In the genomic region with DNA sequence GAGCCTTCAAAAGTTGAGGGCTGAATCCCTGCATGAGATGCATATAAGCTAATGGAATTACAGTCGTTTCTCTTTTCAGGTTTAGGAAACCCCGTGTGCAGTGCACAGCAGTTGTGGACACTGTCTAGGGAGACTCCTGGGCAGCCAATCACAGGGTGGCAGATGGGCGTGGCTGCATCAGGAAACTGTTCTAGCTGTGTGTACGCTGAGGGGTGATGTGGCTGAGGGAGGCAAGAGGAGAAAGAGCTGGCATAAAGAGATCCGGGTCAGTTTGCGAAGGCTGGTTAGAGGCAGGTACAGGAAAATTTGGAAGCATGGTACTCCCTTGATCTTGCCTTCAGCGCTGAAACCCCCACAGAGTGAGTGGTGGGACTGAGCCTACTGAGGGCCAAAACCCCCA, we compare ENCODE assay signal across 18 mouse cellular contexts.
DNase-seq lines count a peak whose midpoint lies in the region; ATAC-seq and TF ChIP-seq lines count a peak whose summit lies in the region.
"Had no signal": no experiment of that assay in that cellular context is flagged by ENCODE, and none has a peak within 500 bp of the region (broad histone marks: within the 10 kb centered on the region; RNA-seq: fewer than 3 reads in every experiment).

No protein-coding gene starts in this region.

- no peak overlapping the region for H3K9ac ChIP-seq in intestine, embryonic 14.5 days (ENCODE audit: low read length)
- no peak overlapping the region for H3K9ac ChIP-seq in intestine, postnatal 0 days (ENCODE audit: low read depth, low read length)
- H3K9ac ChIP-seq in limb, embryonic 13.5 days, result no peak overlapping the region
- H3K9ac ChIP-seq: heart, embryonic 15.5 days; hindbrain, embryonic 15.5 days had no signal

- ATAC-seq in intestine, embryonic 14.5 days (replicated peaks; ENCODE audit: low FRiP score, low TSS enrichment, low read depth), result peak; percentile 74
- no peak for ATAC-seq in intestine, postnatal 0 days
- ATAC-seq in limb, embryonic 13.5 days (ENCODE audit: low FRiP score, low read depth), result 0 out of 2 replicates have a peak, but pooled peaks have one; percentile 44
- ATAC-seq: forebrain, embryonic 16.5 days had no signal

- H3K27me3 ChIP-seq in intestine, embryonic 14.5 days (replicated peaks; ENCODE audit: control insufficient read depth, insufficient read depth, low read length), result no peaks in the 10 kb centered on the region
- H3K27me3 ChIP-seq in intestine, postnatal 0 days (replicated peaks; ENCODE audit: control insufficient read depth, insufficient read depth, low read length), result no peaks in the 10 kb centered on the region
- H3K27me3 ChIP-seq in limb, embryonic 13.5 days, result no peaks in the 10 kb centered on the region
- H3K27me3 ChIP-seq: heart, embryonic 15.5 days; hindbrain, embryonic 15.5 days had no signal

- WGBS in intestine, embryonic 14.5 days, result 33% methylated on average over 7 of the region's 7 CpGs
- WGBS in intestine, postnatal 0 days, result 34% methylated on average over 7 of the region's 7 CpGs
- 37% methylated on average over 7 of the region's 7 CpGs for WGBS in limb, embryonic 13.5 days

- no peak overlapping the region for H3K4me2 ChIP-seq in intestine, embryonic 14.5 days (ENCODE audit: low read length)
- no peak overlapping the region for H3K4me2 ChIP-seq in intestine, postnatal 0 days (replicated peaks; ENCODE audit: low read depth)
- H3K4me2 ChIP-seq in limb, embryonic 13.5 days (replicated peaks), result peak overlapping the region; percentile 14; the same call in 1 of the 2 replicates
- H3K4me2 ChIP-seq: heart, embryonic 15.5 days; hindbrain, embryonic 15.5 days had no signal

- TF ChIP-seq CTCF in intestine, postnatal 0 days (IDR thresholded peaks at IDR 0.05; ENCODE audit: low read depth), result no peak

- no peaks in the 10 kb centered on the region for H3K4me1 ChIP-seq in intestine, embryonic 14.5 days (replicated peaks; ENCODE audit: control insufficient read depth, insufficient read depth, low read length)
- H3K4me1 ChIP-seq in intestine, postnatal 0 days (replicated peaks; ENCODE audit: control insufficient read depth, insufficient read depth, low read length), result no peaks in the 10 kb centered on the region
- H3K4me1 ChIP-seq in limb, embryonic 13.5 days, result 0 out of 2 replicates have a peak, but pooled peaks cover 6% of the 10 kb centered on the region
- H3K4me1 ChIP-seq: heart, embryonic 15.5 days; hindbrain, embryonic 15.5 days had no signal

- no peak overlapping the region for H3K27ac ChIP-seq in intestine, embryonic 14.5 days (ENCODE audit: low read depth)
- no peak overlapping the region for H3K27ac ChIP-seq in intestine, postnatal 0 days (ENCODE audit: low read depth, low read length)
- H3K27ac ChIP-seq in limb, embryonic 13.5 days, result no peak overlapping the region
- H3K27ac ChIP-seq: heart, embryonic 15.5 days; hindbrain, embryonic 15.5 days had no signal

- no peak overlapping the region for H3K4me3 ChIP-seq in intestine, embryonic 14.5 days (ENCODE audit: low read depth, low read length)
- no peak overlapping the region for H3K4me3 ChIP-seq in intestine, postnatal 0 days (ENCODE audit: low read depth, low read length)
- no peak overlapping the region for H3K4me3 ChIP-seq in limb, embryonic 13.5 days
- H3K4me3 ChIP-seq: heart, embryonic 15.5 days; hindbrain, embryonic 15.5 days had no signal

- no peaks in the 10 kb centered on the region for H3K36me3 ChIP-seq in intestine, embryonic 14.5 days (ENCODE audit: control insufficient read depth, insufficient read depth, low read length)
- H3K36me3 ChIP-seq in intestine, postnatal 0 days (ENCODE audit: control insufficient read depth, insufficient read depth), result no peaks in the 10 kb centered on the region
- no peaks in the 10 kb centered on the region for H3K36me3 ChIP-seq in limb, embryonic 13.5 days
- H3K36me3 ChIP-seq: heart, embryonic 15.5 days; hindbrain, embryonic 15.5 days had no signal

- no peaks in the 10 kb centered on the region for H3K9me3 ChIP-seq in intestine, embryonic 14.5 days (ENCODE audit: control insufficient read depth, low read length)
- H3K9me3 ChIP-seq in intestine, postnatal 0 days (ENCODE audit: control insufficient read depth), result no peaks in the 10 kb centered on the region
- no peaks in the 10 kb centered on the region for H3K9me3 ChIP-seq in limb, embryonic 13.5 days
- H3K9me3 ChIP-seq: heart, embryonic 15.5 days; hindbrain, embryonic 15.5 days had no signal

- no peak for DNase-seq in intestine, embryonic 14.5 days (ENCODE audit: low spot score)
- DNase-seq in ES-CJ7 (ENCODE audit: low read depth, low spot score) (peak; percentile 17), ZHBTc4 (ENCODE audit: low read depth, low spot score) (peak; percentile 5)
- DNase-seq in gastrocnemius, adult 18-20 months (ENCODE audit: low spot score), result no peak
- DNase-seq in layer of hippocampus, postnatal 36 days, result no peak
- DNase-seq: adrenal gland, postnatal 14 days; cerebellum, adult 8-10 months; gastrocnemius, postnatal 14 days; kidney, adult 8-10 months; left cerebral cortex, postnatal 4 days; right cerebral cortex, adult 18-20 months; spleen, adult 18-20 months; thymus, postnatal 4 days had no signal

Comparison
In these comparisons a context has a peak if more than half of its experiments do, and no peak if none do; other contexts are left out.
1. DNase-seq: peak in ES-CJ7 (single experiment) and ZHBTc4 (single experiment); none in intestine, embryonic 14.5 days (single experiment), gastrocnemius, adult 18-20 months (single experiment) and layer of hippocampus, postnatal 36 days (0 of 2).